Mouse (Mus musculus) limb, embryonic 14.5 days (tissue): ENCODE data around the gene Wnt3. TPM values are rescaled to one million over a fixed set of nuclear protein-coding genes. Genes with fewer than 3 reads are reported as not detected.

Source experiments
- ATAC-seq: fragments of 200-750 bp; cut with Nextera tagmentation; 2 replicates; pipeline ENCODE4 v1.8.0; 2017; ENCODE audit warnings: low read depth, moderate number of reproducible peaks, moderate TSS enrichment; ENCODE audit not compliant: low FRiP score
- DNase-seq: peaks from one replicate; pipeline ENCODE4 v3.0.0-alpha.2; 2015; ENCODE audit warnings: low spot score
- H3K27ac ChIP-seq: fragments of 300-500 bp; sonication (generic); replicated peaks from 2 replicates; pipeline ENCODE4 v1.5.1; 2014; ENCODE audit warnings: low read depth, mild to moderate bottlenecking, low read length, moderate library complexity, mixed read lengths
- H3K27me3 ChIP-seq: fragments of 300-500 bp; sonication (generic); 2 replicates; pipeline ENCODE4 v1.6.1; 2014; ENCODE audit warnings: low read length, mixed read lengths; ENCODE audit not compliant: control insufficient read depth, insufficient read depth
- H3K36me3 ChIP-seq: fragments of 300-500 bp; sonication (generic); 2 replicates; pipeline ENCODE4 v1.6.1; 2014; ENCODE audit warnings: mild to moderate bottlenecking, low read length, moderate library complexity, mixed read lengths; ENCODE audit not compliant: control insufficient read depth, insufficient read depth
- H3K4me1 ChIP-seq: fragments of 300-500 bp; sonication (generic); 2 replicates; pipeline ENCODE4 v1.6.1; 2014; ENCODE audit warnings: antibody characterized with exemption, low read length, mixed read lengths; ENCODE audit not compliant: control insufficient read depth, insufficient read depth
- H3K4me2 ChIP-seq: fragments of 300-500 bp; sonication (generic); replicated peaks from 2 replicates; pipeline ENCODE4 v1.6.1; 2014; ENCODE audit warnings: low read depth, mild to moderate bottlenecking, low read length, moderate library complexity; ENCODE audit not compliant: severe bottlenecking
- H3K4me3 ChIP-seq: fragments of 300-500 bp; sonication (generic); replicated peaks from 2 replicates; pipeline ENCODE4 v1.5.1; 2014; ENCODE audit warnings: low read length
- H3K9ac ChIP-seq: fragments of 300-500 bp; sonication (generic); 2 replicates; pipeline ENCODE4 v1.6.1; 2014; ENCODE audit warnings: mild to moderate bottlenecking, low read depth, low read length, moderate library complexity; ENCODE audit not compliant: severe bottlenecking
- H3K9me3 ChIP-seq: fragments of 300-500 bp; sonication (generic); 2 replicates; pipeline ENCODE4 v1.6.1; 2016; ENCODE audit warnings: low read length; ENCODE audit not compliant: control insufficient read depth
- POLR2A ChIP-seq: fragments of 200-500 bp; IDR thresholded peaks from 2 replicates; pipeline ENCODE4 v1.8.0; 2012; ENCODE audit warnings: inconsistent platforms, mild to moderate bottlenecking, moderate library complexity, borderline replicate concordance; ENCODE audit not compliant: insufficient read depth, insufficient read length; ENCODE audit errors: extremely low read depth
- WGBS: fragments of 180-500 bp; shearing (Covaris S2); extraction: QIAGEN DNeasy Blood & Tissue Kit; methylation state at CpG from one replicate; pipeline ENCODE4 v1.1.7; 2014; 5-methylcytosine and 5-hydroxymethylcytosine counted together
- polyA plus RNA-seq, 2 experiments: library from polyadenylated mRNA; depleted of rRNA in 1 of 2; stranded (reverse) in 1 of 2; unstranded in 1 of 2; fragments of >200 nt; fragmentation: Nextera tagmentation in 1 of 2; extraction: Ambion mirVana in 1 of 2; gene quantifications; 2 replicates each; pipeline versions ENCODE4 v1.2.1 to v1.2.3; 2012 to 2014

The Wnt3 gene
- polyA plus RNA-seq (2012; rRNA removed) = 11.9 and 12.9 TPM in 2 replicates
- 19.1 and 20.7 TPM in 2 replicates for polyA plus RNA-seq (2014; fragmentation: Nextera tagmentation; extraction: Ambion mirVana)

DNA sequence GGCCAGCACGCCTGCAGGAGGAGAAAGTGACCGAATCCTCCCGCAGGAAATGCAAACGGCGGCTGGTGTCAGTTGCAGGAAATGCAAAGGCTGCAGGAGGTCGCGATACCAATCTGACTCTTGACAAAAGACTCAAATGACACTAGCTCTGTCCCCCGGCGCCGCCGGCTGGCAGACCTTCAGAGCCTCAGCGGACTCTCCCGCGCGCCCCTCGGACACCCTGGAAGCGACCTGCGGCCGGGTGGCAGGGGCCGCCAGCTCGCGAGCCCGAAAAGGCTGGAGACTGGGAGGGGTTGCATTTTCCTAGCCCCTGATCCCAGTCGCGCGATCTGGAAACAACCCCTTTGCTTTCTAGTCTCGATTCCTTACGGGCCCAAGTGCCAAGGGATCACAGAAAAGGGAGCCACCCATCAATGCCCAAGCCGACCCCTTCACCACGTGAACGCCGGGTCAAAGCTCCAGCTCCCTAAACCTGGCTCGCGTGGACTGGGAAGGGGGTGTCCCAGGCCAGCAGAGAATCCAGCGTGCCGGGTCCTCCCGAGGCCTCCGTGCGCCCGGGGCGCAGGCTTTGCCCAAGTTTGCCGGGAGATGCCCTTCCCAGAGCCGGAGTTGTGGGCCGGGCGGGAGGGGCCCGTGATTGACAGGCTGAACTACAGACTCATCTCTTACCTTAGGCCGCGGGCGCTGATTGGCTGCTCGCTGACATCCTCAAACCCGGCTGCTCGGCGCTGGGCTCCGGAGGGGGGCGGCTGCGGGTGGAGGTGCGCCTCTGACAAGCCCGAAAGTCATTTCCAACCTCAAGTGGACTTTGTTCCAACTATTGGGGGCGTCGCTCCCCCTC, at the start of gene Wnt3:
Gene Wnt3 (plus strand): TSS at position 764 of the 841 bp plus-strand sequence.
- ATAC-seq (no peak), DNase-seq (peak; percentile 27)
- H3K9me3 ChIP-seq = no peaks in the 10 kb centered on the region
- H3K4me3 ChIP-seq = peak within 1 kb of the TSS; percentile 32
- H3K27me3 ChIP-seq = peaks cover 77% of the 10 kb centered on the region
- peak within 1 kb of the TSS; percentile 52 for H3K4me2 ChIP-seq
- no peaks in the 10 kb centered on the region for H3K36me3 ChIP-seq
- H3K27ac ChIP-seq = no peak within 1 kb of the TSS
- WGBS = under 1% methylated on average over 60 of the region's 60 CpGs
- 0 out of 2 replicates have a peak, but pooled peaks cover 3% of the 10 kb centered on the region for H3K4me1 ChIP-seq
- peak within 1 kb of the TSS; percentile 36 for H3K9ac ChIP-seq
- TF ChIP-seq POLR2A = no peak

DNA sequence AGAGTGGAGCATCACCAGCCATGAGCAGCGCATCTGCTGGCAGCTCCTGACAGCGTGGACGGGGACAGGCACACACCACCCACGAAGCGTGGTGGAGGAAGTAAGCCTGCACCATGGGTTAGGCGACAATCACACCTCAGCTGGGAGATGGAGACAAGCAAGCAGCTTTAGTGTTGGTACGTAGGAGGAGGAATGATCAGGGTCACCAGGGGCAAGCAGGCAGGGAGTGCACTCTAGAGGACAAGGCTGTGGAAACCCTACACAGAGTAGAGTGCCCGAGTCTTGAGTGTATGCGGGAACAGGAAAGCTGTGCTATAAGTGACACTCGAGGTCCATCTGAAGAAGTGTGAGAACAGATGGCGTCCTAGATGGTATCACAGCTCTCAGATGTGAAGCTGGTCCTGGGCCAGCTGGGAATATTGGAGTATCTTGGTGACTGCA, 49.6 kb upstream of the Wnt3 start:
- WGBS = 67% methylated on average over 11 of the region's 11 CpGs
- no peak overlapping the region for H3K27ac ChIP-seq
- ATAC-seq (no peak), DNase-seq (no peak)
- no peak overlapping the region for H3K4me3 ChIP-seq
- H3K9me3 ChIP-seq = no peaks in the 10 kb centered on the region
- TF ChIP-seq POLR2A = no peak
- no peak overlapping the region for H3K9ac ChIP-seq
- H3K4me1 ChIP-seq = 0 out of 2 replicates have a peak, but pooled peaks cover 4% of the 10 kb centered on the region
- no peak overlapping the region for H3K4me2 ChIP-seq
- no peaks in the 10 kb centered on the region for H3K27me3 ChIP-seq
- H3K36me3 ChIP-seq = no peaks in the 10 kb centered on the region

DNA sequence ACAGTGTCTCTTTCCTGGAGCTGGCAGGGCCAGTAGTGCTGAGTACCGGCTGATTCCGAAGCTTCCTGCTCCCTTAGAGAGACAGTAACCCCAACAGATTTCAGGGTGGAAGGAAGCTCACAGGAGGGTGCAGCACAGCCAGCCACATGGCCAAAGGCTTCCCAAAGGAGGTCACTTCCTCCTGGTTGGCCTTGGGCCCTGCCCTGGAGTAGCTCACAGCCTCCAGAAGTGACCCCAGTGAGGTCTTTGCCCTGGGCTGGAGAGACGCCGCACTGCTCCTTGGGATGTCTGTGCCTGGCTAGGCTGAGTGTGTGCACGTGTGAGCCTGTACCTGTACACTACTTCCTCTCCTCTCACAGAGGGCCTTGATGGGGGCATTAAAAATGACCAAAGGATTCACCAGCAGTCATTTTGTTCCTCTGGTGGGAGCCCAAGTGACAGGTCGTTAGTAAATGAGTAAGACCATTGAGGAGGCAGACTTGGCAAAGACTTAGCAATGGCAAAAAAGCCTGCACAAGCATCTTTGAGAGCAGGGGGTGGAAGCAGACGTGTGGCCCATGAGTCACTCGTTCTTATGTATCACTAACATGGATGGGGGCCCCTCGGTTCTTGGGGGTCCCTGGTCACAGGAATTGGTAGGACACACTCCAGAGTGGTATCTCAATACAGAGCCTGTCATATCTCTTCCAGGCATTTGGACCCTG, 44.5 kb upstream of the Wnt3 start:
- 73% methylated on average over 9 of the region's 9 CpGs for WGBS
- ATAC-seq (no peak), DNase-seq (no peak)
- H3K36me3 ChIP-seq = no peaks in the 10 kb centered on the region
- H3K4me2 ChIP-seq = no peak overlapping the region
- no peak overlapping the region for H3K27ac ChIP-seq
- no peak overlapping the region for H3K9ac ChIP-seq
- H3K9me3 ChIP-seq = no peaks in the 10 kb centered on the region
- no peaks in the 10 kb centered on the region for H3K4me1 ChIP-seq
- H3K4me3 ChIP-seq = no peak overlapping the region
- no peak for TF ChIP-seq POLR2A
- H3K27me3 ChIP-seq = no peaks in the 10 kb centered on the region

DNA sequence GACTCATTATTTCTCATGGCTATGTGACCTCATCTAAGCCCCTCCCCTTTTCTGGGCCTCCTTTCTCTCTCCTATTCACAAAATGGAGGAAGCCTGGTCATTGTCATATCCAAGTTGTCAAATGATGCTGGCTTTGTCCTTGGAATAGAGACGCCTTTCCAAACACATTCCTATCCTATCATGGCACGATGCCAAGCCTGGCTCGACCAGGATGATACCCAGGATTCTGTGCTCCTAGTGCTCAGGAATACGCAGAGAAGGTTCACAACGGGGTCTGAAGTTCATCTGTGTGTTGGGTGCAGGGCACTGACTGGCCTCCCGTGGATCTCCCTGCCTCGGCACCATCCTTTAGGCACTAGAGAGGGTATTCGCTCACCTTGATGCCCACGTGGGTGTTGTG, 42.4 kb upstream of the Wnt3 start:
- no peak for ATAC-seq
- H3K9ac ChIP-seq = no peak overlapping the region
- TF ChIP-seq POLR2A = no peak
- no peak overlapping the region for H3K27ac ChIP-seq
- H3K4me1 ChIP-seq = no peaks in the 10 kb centered on the region
- 85% methylated on average over 9 of the region's 9 CpGs for WGBS
- H3K4me3 ChIP-seq = no peak overlapping the region
- H3K36me3 ChIP-seq = no peaks in the 10 kb centered on the region
- H3K27me3 ChIP-seq = no peaks in the 10 kb centered on the region
- H3K9me3 ChIP-seq = no peaks in the 10 kb centered on the region
- DNase-seq = no peak
- H3K4me2 ChIP-seq = no peak overlapping the region

DNA sequence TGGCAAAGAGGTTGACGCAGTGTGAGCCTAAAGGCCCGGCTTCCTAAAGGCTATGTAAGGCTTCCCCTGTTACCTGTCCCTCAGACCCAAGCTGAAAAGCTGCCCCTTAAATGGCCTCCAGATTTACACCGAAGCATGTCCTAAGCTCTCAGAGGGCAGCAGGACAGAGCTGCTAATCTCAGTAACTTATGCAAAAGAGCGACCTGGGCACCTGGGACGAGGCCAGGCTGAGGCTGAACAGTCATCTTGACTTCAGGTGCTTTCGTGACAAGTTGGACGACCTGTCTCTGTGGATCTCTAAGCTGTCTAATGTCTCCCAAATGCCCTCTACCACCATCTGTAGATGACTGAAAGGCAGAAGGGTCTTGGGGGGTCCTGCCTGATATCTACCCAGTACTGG, 41.6 kb upstream of the Wnt3 start:
- DNase-seq = no peak
- H3K27ac ChIP-seq = no peak overlapping the region
- 84% methylated on average over 7 of the region's 7 CpGs for WGBS
- no peak for TF ChIP-seq POLR2A
- no peak overlapping the region for H3K9ac ChIP-seq
- no peaks in the 10 kb centered on the region for H3K9me3 ChIP-seq
- ATAC-seq = no peak
- no peak overlapping the region for H3K4me3 ChIP-seq
- H3K27me3 ChIP-seq = no peaks in the 10 kb centered on the region
- no peaks in the 10 kb centered on the region for H3K4me1 ChIP-seq
- no peaks in the 10 kb centered on the region for H3K36me3 ChIP-seq
- no peak overlapping the region for H3K4me2 ChIP-seq
